Mouse (Mus musculus) cerebellum, adult 8-10 months (tissue): ENCODE measurements around the gene Nudt2.

Experiments used
- DNase-seq: peaks from one replicate; pipeline ENCODE4 v3.0.0; 2022

The Nudt2 gene

GRCm38 (mm10) chr4:41495076-41495475 lies 30.1 kb downstream of the Nudt2 start:
- DNase-seq = no peak

- no peak for DNase-seq
These were observed 30.9 kb downstream of the Nudt2 start for GRCm38 (mm10) chr4:41495850-41496249.

- DNase-seq = no peak
These were observed 32.1 kb downstream of the Nudt2 start for GRCm38 (mm10) chr4:41497046-41497445.

- DNase-seq = no peak
These were observed 32.6 kb downstream of the Nudt2 start for GRCm38 (mm10) chr4:41497579-41497978.

GRCm38 (mm10) chr4:41497995-41498845 lies 33.3 kb downstream of the Nudt2 start:
- DNase-seq = no peak

GRCm38 (mm10) chr4:41498921-41499391 lies 34.0 kb downstream of the Nudt2 start:
- DNase-seq = no peak

GRCm38 (mm10) chr4:41499619-41500018 lies 34.7 kb downstream of the Nudt2 start:
- no peak for DNase-seq

- no peak for DNase-seq
These were observed 35.8 kb downstream of the Nudt2 start for GRCm38 (mm10) chr4:41500787-41501186.

- DNase-seq = no peak
These were observed 37.4 kb downstream of the Nudt2 start for GRCm38 (mm10) chr4:41502171-41502940.

- peak; percentile 94 for DNase-seq
These were observed 38.0 kb downstream of the Nudt2 start, which contains the start of gene AI464131 for GRCm38 (mm10) chr4:41502986-41503412. Gene AI464131 (minus strand): TSS chr4:41503076.

GRCm38 (mm10) chr4:41504325-41504724 lies 39.4 kb downstream of the Nudt2 start:
- DNase-seq = no peak

GRCm38 (mm10) chr4:41505131-41505551 lies 40.2 kb downstream of the Nudt2 start:
- DNase-seq = no peak

- DNase-seq = peak; percentile 62
These were observed 41.2 kb downstream of the Nudt2 start for GRCm38 (mm10) chr4:41506156-41506555.

- DNase-seq = peak; percentile 83
These were observed 42.0 kb downstream of the Nudt2 start for GRCm38 (mm10) chr4:41506906-41507305.

- DNase-seq = no peak
These were observed 42.5 kb downstream of the Nudt2 start for GRCm38 (mm10) chr4:41507326-41507924.

GRCm38 (mm10) chr4:41507998-41508397 lies 43.0 kb downstream of the Nudt2 start:
- no peak for DNase-seq

- DNase-seq = no peak
These were observed 48.4 kb downstream of the Nudt2 start for GRCm38 (mm10) chr4:41513309-41513708.

GRCm38 (mm10) chr4:41513714-41514113 lies 48.8 kb downstream of the Nudt2 start:
- no peak for DNase-seq

GRCm38 (mm10) chr4:41517233-41517632 lies 52.3 kb downstream of the Nudt2 start, which contains the start of gene 1110017D15Rik:
Gene 1110017D15Rik (minus strand): TSS chr4:41517333.
- no peak for DNase-seq

GRCm38 (mm10) chr4:41518349-41518748 lies 53.4 kb downstream of the Nudt2 start:
- DNase-seq = no peak

- DNase-seq = no peak
These were observed 54.2 kb downstream of the Nudt2 start for GRCm38 (mm10) chr4:41519195-41519594.

GRCm38 (mm10) chr4:41520641-41521040 lies 55.7 kb downstream of the Nudt2 start:
- DNase-seq = no peak

GRCm38 (mm10) chr4:41522136-41522535 lies 57.2 kb downstream of the Nudt2 start:
- no peak for DNase-seq
